Mouse (Mus musculus): Measurements from ENCODE around the gene Hs3st3b1. TPM values are rescaled to one million over a fixed set of nuclear protein-coding genes. Genes with fewer than 3 reads are reported as not detected.

Gene Hs3st3b1
- total RNA-seq (2021): under 1 TPM; 0.25 to 0.31 TPM
- long read RNA-seq, experiment 1, full-length matches to known transcripts: 1 of 1 reads
- long read RNA-seq, experiment 1, partial matches to known transcripts: 0 of 1 reads
- long read RNA-seq, experiment 1, other reads (novel, unspliced or antisense): 0 of 1 reads
- long read RNA-seq, experiment 2: 0 reads

- DNase-seq (ENCODE audit: low spot score): peak; percentile 92
Measured at GRCm38 (mm10) chr11:63922091-63922621, at the start of gene Hs3st3b1. Hs3st3b1 (minus strand) TSS chr11:63922290.

GRCm38 (mm10) chr11:63971462-63971861 lies 49.4 kb upstream of the Hs3st3b1 start:
- no peak for DNase-seq (ENCODE audit: low spot score)

DNA sequence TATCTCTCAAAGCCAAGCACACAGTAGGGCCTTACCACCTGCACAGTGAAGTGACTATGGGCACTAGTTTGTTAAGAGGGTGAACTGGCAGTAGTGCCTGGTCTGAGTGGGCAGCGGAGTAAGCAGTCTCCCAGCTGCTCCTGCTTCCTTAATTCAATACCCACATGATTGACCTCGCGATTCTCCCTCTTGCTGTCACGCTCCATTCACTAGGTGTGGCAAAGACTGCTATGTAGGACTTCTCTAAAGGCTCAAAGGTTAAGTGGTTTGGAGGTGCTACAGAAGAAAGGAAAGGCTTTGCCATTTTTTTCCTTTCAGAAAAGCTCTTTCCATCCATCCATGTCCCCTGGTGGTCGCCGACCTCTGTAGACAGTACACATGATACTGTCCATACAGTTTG lies 48.7 kb upstream of the Hs3st3b1 start:
- DNase-seq (ENCODE audit: low spot score): no peak

GRCm38 (mm10) chr11:63969205-63969910 lies 47.3 kb upstream of the Hs3st3b1 start:
- DNase-seq (ENCODE audit: low spot score): no peak

DNA sequence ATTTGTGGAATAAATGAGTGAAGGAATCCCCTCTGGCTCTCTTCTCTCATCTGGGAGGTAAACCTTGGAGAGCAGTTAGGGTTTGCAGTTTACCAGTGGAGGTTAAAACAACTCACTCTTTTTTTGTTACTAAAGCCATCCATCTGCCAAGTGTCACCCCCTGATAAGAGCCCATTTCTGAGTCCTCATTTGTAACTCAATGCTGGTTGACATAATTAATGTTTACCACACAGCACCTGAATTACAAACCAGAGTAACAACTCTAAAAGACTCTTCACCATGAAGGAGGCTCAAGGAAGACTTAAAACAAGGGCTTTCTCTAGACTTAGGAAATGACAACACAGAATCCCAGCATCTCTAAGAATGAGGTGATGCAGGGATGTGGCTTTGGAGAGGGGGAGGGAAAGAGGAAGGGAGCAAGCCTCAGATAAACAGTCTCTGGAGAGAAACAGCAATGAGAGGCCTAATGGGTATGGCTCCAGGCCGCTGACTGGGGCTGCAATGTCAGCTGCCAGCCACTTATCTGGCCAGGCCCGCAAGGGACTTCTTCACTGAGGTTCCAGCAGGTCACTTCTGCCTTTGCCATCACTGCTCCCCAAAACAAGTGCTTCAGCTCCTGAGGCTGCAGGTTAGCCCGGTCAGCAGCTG lies 46.4 kb upstream of the Hs3st3b1 start:
- DNase-seq (ENCODE audit: low spot score): no peak

DNA sequence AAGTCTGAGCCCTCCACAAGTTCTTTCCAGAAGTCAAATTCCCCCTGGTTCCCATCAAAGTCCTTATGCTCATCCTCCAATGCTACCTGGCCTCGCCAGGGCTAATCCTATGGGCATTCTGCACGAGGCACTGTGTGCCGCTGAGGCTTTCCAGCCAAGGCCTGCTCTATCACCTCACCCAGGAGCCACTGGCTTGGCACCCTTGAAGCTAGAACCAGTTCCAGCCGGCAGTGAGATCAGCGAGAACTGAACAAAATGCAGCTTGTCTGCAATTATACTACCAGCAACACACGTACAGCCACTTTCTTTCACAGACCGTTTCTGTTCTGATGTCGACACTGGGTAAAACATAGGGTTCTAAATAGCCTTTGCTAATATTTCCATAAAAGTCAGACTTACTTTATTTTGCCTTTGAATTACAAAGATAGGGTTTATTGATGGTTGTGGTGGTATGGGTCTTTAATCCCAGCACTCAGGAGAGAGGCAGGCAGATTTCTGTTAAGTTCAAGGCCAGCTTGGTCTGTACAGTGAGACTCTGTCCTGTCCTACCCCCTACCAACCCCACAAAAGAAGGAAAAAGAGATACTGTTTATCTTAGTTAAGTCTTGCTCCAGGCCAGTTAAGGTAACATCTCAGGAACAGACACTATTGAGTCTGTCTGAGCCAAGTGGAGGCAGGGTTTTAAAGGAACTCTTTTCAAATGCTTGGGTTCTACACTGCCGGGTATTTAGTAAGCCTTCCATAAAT lies 45.7 kb upstream of the Hs3st3b1 start:
- DNase-seq (ENCODE audit: low spot score): no peak

GRCm38 (mm10) chr11:63965437-63965836 lies 43.3 kb upstream of the Hs3st3b1 start:
- no peak for DNase-seq (ENCODE audit: low spot score)

- no peak for DNase-seq (ENCODE audit: low spot score)
Measured at GRCm38 (mm10) chr11:63957207-63957606, 35.1 kb upstream of the Hs3st3b1 start.

- DNase-seq (ENCODE audit: low spot score): no peak
Measured at GRCm38 (mm10) chr11:63956748-63957147, 34.7 kb upstream of the Hs3st3b1 start.

- DNase-seq (ENCODE audit: low spot score): no peak
Measured at GRCm38 (mm10) chr11:63953887-63954286, 31.8 kb upstream of the Hs3st3b1 start.

DNA sequence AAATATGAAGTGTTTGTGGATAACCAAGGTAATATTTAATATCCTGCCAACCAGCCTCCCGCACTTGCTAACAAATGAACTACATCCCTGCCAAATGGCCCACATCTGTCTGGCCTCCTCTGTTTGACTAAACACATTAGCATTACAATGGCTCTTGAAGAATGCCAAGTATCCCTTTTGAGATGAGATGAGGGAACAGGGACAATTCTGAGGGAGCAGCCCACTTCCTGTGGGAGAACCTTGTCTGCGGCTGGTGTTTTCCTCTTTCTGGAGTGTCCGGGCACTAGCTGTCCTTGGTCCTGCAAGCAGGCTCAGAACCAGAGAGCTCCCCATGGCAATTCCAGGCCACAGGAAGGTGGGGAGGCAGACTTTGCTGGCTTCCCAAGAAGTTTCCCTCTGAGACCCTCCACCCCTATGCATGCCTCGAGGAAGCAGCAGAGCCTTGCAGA lies 30.7 kb upstream of the Hs3st3b1 start:
- DNase-seq (ENCODE audit: low spot score): no peak

DNA sequence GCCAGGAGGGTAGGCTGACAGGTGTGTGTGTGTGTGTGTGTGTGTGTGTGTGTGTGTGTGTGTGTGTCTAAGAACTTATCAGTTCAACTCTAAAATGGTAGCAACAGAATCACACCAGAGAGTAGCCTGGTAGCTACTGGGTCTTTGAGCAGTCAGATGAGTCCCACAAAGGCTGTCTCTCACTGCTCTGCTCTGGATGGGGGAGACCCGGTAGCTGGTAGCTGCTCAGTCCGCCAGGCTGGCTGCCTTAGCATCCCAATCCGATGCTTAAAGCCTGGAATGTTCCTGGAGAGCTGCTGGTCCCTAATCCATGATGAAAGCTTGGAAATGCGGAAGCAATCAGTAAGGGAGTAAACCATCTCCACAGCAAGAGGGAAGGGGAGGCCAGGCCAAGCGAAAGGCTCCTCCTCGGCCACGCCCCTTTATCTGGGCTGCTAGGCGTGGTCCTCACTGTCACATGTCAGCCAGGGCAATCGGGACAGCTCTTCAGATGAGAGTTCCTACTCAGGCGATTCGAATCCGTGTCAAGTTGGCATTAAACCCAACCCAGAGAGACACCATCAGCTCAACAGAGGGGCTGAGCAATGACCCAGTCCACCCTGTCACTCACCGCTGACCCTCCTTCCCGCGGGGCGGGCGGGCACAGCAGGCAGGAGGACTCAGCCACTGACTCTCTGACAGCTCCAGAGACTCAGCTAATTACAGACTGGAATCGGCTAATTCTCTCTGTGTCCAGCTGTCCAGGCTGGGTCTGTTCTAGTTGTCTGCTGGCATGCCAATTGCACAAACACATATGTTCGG lies 29.9 kb upstream of the Hs3st3b1 start:
- DNase-seq (ENCODE audit: low spot score): peak; percentile 55

- DNase-seq (ENCODE audit: low spot score): no peak
Measured at GRCm38 (mm10) chr11:63948371-63948770, 26.3 kb upstream of the Hs3st3b1 start.

GRCm38 (mm10) chr11:63947024-63947423 lies 24.9 kb upstream of the Hs3st3b1 start:
- DNase-seq (ENCODE audit: low spot score): no peak

GRCm38 (mm10) chr11:63943947-63944346 lies 21.9 kb upstream of the Hs3st3b1 start:
- DNase-seq (ENCODE audit: low spot score): no peak

DNA sequence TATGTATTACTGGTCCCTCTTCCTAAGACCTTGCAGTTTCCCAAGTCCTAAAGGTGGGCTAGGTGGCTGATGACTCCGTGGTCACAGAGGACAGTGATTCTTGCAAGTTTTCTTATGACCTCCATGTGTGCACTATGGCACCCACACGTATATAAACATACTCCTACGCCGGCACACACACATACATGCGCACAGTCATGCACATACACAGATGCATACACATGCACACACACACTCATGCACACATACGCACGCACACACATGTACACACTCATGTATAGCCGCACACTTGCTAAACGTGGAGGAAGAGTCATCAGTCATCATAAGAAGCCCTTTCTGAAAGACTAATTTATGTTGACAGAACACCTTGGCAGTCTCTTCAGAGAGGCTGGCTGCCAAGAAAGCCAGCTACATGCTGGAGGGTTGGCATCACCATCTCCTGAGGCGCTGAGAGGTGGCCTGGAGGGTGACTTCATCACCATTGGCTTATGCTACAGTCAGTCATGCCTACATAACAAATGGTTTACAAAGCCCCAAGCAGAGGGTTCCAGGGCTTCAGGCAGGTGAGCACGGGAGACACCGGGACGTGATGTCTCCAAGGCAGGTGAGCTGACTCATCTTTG lies 21.3 kb upstream of the Hs3st3b1 start:
- DNase-seq (ENCODE audit: low spot score): no peak

DNA sequence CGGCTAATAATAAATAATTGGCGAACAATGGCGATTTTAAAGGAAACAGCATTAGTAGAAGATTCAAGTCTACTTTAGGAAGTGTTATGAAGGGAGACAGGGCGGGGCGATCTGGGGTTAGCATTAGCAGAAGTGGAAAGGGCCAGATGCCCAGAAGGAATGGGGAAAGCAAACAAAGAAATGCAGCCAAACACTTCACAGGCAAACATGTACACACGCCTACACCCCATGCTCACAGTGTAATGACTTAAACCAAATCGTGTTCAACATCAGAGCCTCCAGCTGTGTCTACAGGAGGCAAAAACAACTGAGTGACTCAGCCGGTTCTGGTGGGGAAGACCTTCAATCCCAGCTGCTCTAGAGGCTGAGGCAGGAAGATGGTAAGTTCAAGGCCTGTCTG lies 20.1 kb upstream of the Hs3st3b1 start:
- DNase-seq (ENCODE audit: low spot score): no peak

DNA sequence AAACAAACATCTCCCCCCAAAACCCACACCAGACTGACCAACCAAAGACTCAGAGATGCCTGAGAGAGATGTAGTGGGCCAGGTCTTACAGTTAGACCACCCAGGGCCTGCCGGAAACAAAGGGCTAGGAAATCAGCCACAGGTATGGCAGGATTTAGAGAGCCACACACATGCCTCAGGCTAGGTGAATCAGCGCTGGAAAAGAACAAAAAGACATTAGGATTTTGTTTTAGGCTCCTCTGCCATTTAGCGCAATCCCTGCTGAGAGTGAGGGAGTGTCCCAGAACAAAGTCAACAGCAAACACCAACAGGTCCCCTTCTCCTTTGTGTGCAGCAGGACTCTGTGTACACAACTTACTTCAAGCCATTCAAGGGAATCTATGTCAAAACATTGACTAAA lies 14.6 kb upstream of the Hs3st3b1 start:
- DNase-seq (ENCODE audit: low spot score): no peak

GRCm38 (mm10) chr11:63926901-63927300 lies 4.8 kb upstream of the Hs3st3b1 start:
- no peak for DNase-seq (ENCODE audit: low spot score)

GRCm38 (mm10) chr11:63925161-63925582 lies 3.1 kb upstream of the Hs3st3b1 start:
- peak; percentile 77 for DNase-seq (ENCODE audit: low spot score)
